Mouse (Mus musculus) neural tube, embryonic 15.5 days (tissue): ENCODE measurements at regions not wholly inside any gene's neighbourhood (a gene's known extent, or its start where the extent isn't known, plus 50 kb on each side); places are given as distances from the start of the nearest gene placed in this dataset.
A peak's percentile ranks its signal among the peaks of the same experiment; 100 is the strongest.

Source experiments
- ATAC-seq: fragments of 200-750 bp; cut with Nextera tagmentation; 2 replicates; pipeline ENCODE4 v1.8.0; 2017; ENCODE audit warnings: mild to moderate bottlenecking, moderate TSS enrichment, moderate library complexity; ENCODE audit not compliant: low FRiP score
- H3K27ac ChIP-seq: fragments of 300-500 bp; sonication (generic); replicated peaks from 2 replicates; pipeline ENCODE4 v1.5.1; 2015; ENCODE audit warnings: mild to moderate bottlenecking, inconsistent platforms
- H3K27me3 ChIP-seq: fragments of 300-500 bp; sonication (generic); replicated peaks from 2 replicates; pipeline ENCODE4 v1.6.1; 2015; ENCODE audit warnings: inconsistent platforms
- H3K36me3 ChIP-seq: fragments of 300-500 bp; sonication (generic); 2 replicates; pipeline ENCODE4 v1.6.1; 2015; ENCODE audit warnings: inconsistent platforms
- H3K4me1 ChIP-seq: fragments of 300-500 bp; sonication (generic); 2 replicates; pipeline ENCODE4 v1.6.1; 2015; ENCODE audit warnings: inconsistent platforms
- H3K4me2 ChIP-seq: fragments of 300-500 bp; sonication (generic); 2 replicates; pipeline ENCODE4 v1.6.1; 2015; ENCODE audit warnings: inconsistent platforms, mild to moderate bottlenecking, moderate library complexity
- H3K4me3 ChIP-seq: fragments of 300-500 bp; sonication (generic); replicated peaks from 2 replicates; pipeline ENCODE4 v1.5.1; 2015; ENCODE audit warnings: mild to moderate bottlenecking, inconsistent platforms
- H3K9ac ChIP-seq: fragments of 300-500 bp; sonication (generic); replicated peaks from 2 replicates; pipeline ENCODE4 v1.6.1; 2015; ENCODE audit warnings: mild to moderate bottlenecking, inconsistent platforms
- H3K9me3 ChIP-seq: fragments of 300-500 bp; sonication (generic); replicated peaks from 2 replicates; pipeline ENCODE4 v1.6.1; 2016; ENCODE audit warnings: inconsistent platforms
- WGBS: fragments of 180-500 bp; shearing (Covaris S2); methylation state at CpG from one replicate; pipeline ENCODE4 v1.1.7; 2015; ENCODE audit warnings: mixed read lengths; 5-methylcytosine and 5-hydroxymethylcytosine counted together

DNA sequence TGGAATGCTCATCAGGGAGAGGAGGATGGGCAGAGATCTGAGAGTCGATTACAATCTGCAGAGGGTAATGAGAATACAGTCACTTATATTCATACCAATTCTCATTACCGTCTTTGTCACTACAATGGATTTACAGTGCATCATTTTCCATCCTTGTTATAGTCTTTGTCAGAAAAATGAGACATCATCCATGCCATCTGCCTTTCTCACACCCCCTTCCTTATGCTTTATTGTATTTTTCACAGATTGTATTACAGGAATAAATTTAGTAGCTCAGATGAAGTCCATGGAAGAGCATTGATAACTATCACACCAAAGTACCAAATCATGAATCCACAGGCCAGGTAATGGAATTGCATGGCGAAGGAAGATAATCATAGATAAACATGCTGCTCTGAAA lies 779.5 kb downstream of the Cenpc1 start:
- no peak for ATAC-seq

GRCm38 (mm10) chr5:85248453-85248852 lies 816.9 kb downstream of the Cenpc1 start:
- Histone ChIP-seq H3K27me3 (no peaks in the 10 kb centered on the region), H3K9me3 (no peaks in the 10 kb centered on the region), H3K9ac (no peak overlapping the region), H3K36me3 (no peaks in the 10 kb centered on the region), H3K4me3 (no peak overlapping the region), H3K4me2 (no peak overlapping the region), H3K4me1 (no peaks in the 10 kb centered on the region), H3K27ac (no peak overlapping the region)
- WGBS: 29% methylated on average over 4 of the region's 4 CpGs
- no peak for ATAC-seq

More for the DNA sequence above, 779.5 kb downstream of the Cenpc1 start:
- Histone ChIP-seq H3K4me3 (no peak overlapping the region), H3K36me3 (no peaks in the 10 kb centered on the region), H3K27ac (no peak overlapping the region), H3K9ac (no peak overlapping the region), H3K27me3 (no peaks in the 10 kb centered on the region), H3K4me2 (no peak overlapping the region), H3K4me1 (no peaks in the 10 kb centered on the region), H3K9me3 (no peaks in the 10 kb centered on the region)
- WGBS: 81% methylated on average over 3 of the region's 3 CpGs

- Histone ChIP-seq H3K4me1 (peaks cover 6% of the 10 kb centered on the region; the same call in 1 of the 2 replicates), H3K27ac (no peak overlapping the region), H3K36me3 (no peaks in the 10 kb centered on the region), H3K27me3 (no peaks in the 10 kb centered on the region), H3K9ac (no peak overlapping the region), H3K4me2 (no peak overlapping the region), H3K9me3 (no peaks in the 10 kb centered on the region), H3K4me3 (no peak overlapping the region)
- peak; percentile 60; the same call in 1 of the 2 replicates for ATAC-seq
Observed at GRCm38 (mm10) chr5:85240380-85240779, 823.2 kb upstream of the Epha5 start.

GRCm38 (mm10) chr5:85239509-85240031 lies 822.4 kb upstream of the Epha5 start:
- peak; percentile 89 for ATAC-seq

More at GRCm38 (mm10) chr5:85239509-85240031, 822.4 kb upstream of the Epha5 start:
- Histone ChIP-seq H3K36me3 (no peaks in the 10 kb centered on the region), H3K27me3 (no peaks in the 10 kb centered on the region), H3K4me3 (no peak overlapping the region), H3K27ac (no peak overlapping the region; the same call in 1 of the 2 replicates), H3K4me2 (no peak overlapping the region), H3K9me3 (no peaks in the 10 kb centered on the region), H3K4me1 (peaks cover 6% of the 10 kb centered on the region; the same call in 1 of the 2 replicates), H3K9ac (no peak overlapping the region)
- WGBS: 22% methylated on average over 3 of the region's 3 CpGs
